Comparison of ENCODE assay signal across 27 mouse cellular contexts in genomic region chr19:53355065-53355464, GRCm38 (mm10). TPM values are rescaled to one million over a fixed set of nuclear protein-coding genes. Genes with fewer than 3 reads are reported as not detected.
DNase-seq lines count a peak whose midpoint lies in the region; ATAC-seq and TF ChIP-seq lines count a peak whose summit lies in the region.
"Had no signal": no experiment of that assay in that cellular context is flagged by ENCODE, and none has a peak within 500 bp of the region (broad histone marks: within the 10 kb centered on the region; RNA-seq: fewer than 3 reads in every experiment).

No protein-coding gene starts in this region.

- no peak overlapping the region for H3K4me3 ChIP-seq in hindbrain, embryonic 16.5 days (ENCODE audit: low read length)
- no peak overlapping the region for H3K4me3 ChIP-seq in hindbrain, embryonic 11.5 days (ENCODE audit: low read depth, low read length)
- no peak overlapping the region for H3K4me3 ChIP-seq in lung, postnatal 0 days (ENCODE audit: low read depth, low read length)
- H3K4me3 ChIP-seq: embryonic facial prominence, embryonic 10.5 days; heart, adult 2 months; heart, embryonic 15.5 days; hindbrain, embryonic 12.5 days; intestine, embryonic 15.5 days; kidney, embryonic 15.5 days; limb, embryonic 13.5 days had no signal

- no peaks in the 10 kb centered on the region for H3K9me3 ChIP-seq in hindbrain, embryonic 16.5 days (ENCODE audit: control insufficient read depth, low read length)
- H3K9me3 ChIP-seq in hindbrain, embryonic 11.5 days (ENCODE audit: control insufficient read depth, low read length), result no peaks in the 10 kb centered on the region
- no peaks in the 10 kb centered on the region for H3K9me3 ChIP-seq in lung, postnatal 0 days (ENCODE audit: low read length)
- H3K9me3 ChIP-seq: embryonic facial prominence, embryonic 10.5 days; heart, embryonic 15.5 days; hindbrain, embryonic 12.5 days; intestine, embryonic 15.5 days; kidney, embryonic 15.5 days; limb, embryonic 13.5 days had no signal

- no peak for TF ChIP-seq CTCF in lung, postnatal 0 days (IDR thresholded peaks at IDR 0.05)

- intact Hi-C loops in left cerebral cortex, postnatal 4 days (cut with DNase I), result no loop called here

- no peaks in the 10 kb centered on the region for H3K27me3 ChIP-seq in hindbrain, embryonic 16.5 days (replicated peaks; ENCODE audit: control insufficient read depth, insufficient read depth, low read length)
- H3K27me3 ChIP-seq in hindbrain, embryonic 11.5 days (ENCODE audit: control insufficient read depth, insufficient read depth, low read length), result no peaks in the 10 kb centered on the region
- no peaks in the 10 kb centered on the region for H3K27me3 ChIP-seq in lung, postnatal 0 days (replicated peaks; ENCODE audit: insufficient read depth, low read length)
- H3K27me3 ChIP-seq: heart, embryonic 15.5 days; hindbrain, embryonic 12.5 days; intestine, embryonic 15.5 days; kidney, embryonic 15.5 days; limb, embryonic 13.5 days had no signal

- DNase-seq in hindbrain, embryonic 11.5 days (ENCODE audit: low spot score), result no peak
- peak; percentile 77 for DNase-seq in cerebellum, adult 11-12 months
- DNase-seq in cerebellum, adult 9-10 months, result peak; percentile 70
- peak; percentile 60 for DNase-seq in left cerebral cortex, postnatal 4 days
- no peak for DNase-seq in lung, postnatal 0 days (ENCODE audit: low spot score)
- no peak for DNase-seq in retina, embryonic 14.5 days (ENCODE audit: low spot score)
- DNase-seq: adrenal gland, postnatal 36 days; forebrain, postnatal 0 days; layer of hippocampus, postnatal 36 days; midbrain, embryonic 14.5 days; retina, postnatal 1 day had no signal

- H3K4me1 ChIP-seq in hindbrain, embryonic 16.5 days (ENCODE audit: control insufficient read depth, insufficient read depth, low read depth, low read length), result peaks cover 8% of the 10 kb centered on the region
- H3K4me1 ChIP-seq in hindbrain, embryonic 11.5 days (replicated peaks; ENCODE audit: control insufficient read depth, insufficient read depth, low read length), result no peaks in the 10 kb centered on the region
- H3K4me1 ChIP-seq in lung, postnatal 0 days (ENCODE audit: insufficient read depth, low read depth, low read length), result no peaks in the 10 kb centered on the region

- ATAC-seq in hindbrain, embryonic 16.5 days, result 0 out of 2 replicates have a peak, but pooled peaks have one; percentile 34
- ATAC-seq in hindbrain, embryonic 11.5 days (ENCODE audit: low FRiP score), result no peak
- ATAC-seq in lung, postnatal 0 days, result no peak
- ATAC-seq: forebrain, postnatal 0 days; intestine, embryonic 15.5 days had no signal

- H3K4me2 ChIP-seq in hindbrain, embryonic 16.5 days (ENCODE audit: low read length), result no peak overlapping the region
- no peak overlapping the region for H3K4me2 ChIP-seq in hindbrain, embryonic 11.5 days (replicated peaks; ENCODE audit: low read depth, low read length)
- no peak overlapping the region for H3K4me2 ChIP-seq in lung, postnatal 0 days (replicated peaks; ENCODE audit: low read depth, low read length)
- H3K4me2 ChIP-seq: heart, embryonic 15.5 days; hindbrain, embryonic 12.5 days; intestine, embryonic 15.5 days; kidney, embryonic 15.5 days; limb, embryonic 13.5 days had no signal

- WGBS in hindbrain, embryonic 16.5 days, result 73% methylated on average over 16 of the region's 16 CpGs
- WGBS in hindbrain, embryonic 11.5 days, result 90% methylated on average over 16 of the region's 16 CpGs
- 84% methylated on average over 16 of the region's 16 CpGs for WGBS in lung, postnatal 0 days

- H3K9ac ChIP-seq in hindbrain, embryonic 16.5 days (ENCODE audit: low read depth, low read length), result no peak overlapping the region
- no peak overlapping the region for H3K9ac ChIP-seq in hindbrain, embryonic 11.5 days (ENCODE audit: low read depth, low read length)
- no peak overlapping the region for H3K9ac ChIP-seq in lung, postnatal 0 days (replicated peaks; ENCODE audit: low read depth)
- H3K9ac ChIP-seq: forebrain, postnatal 0 days; heart, embryonic 15.5 days; hindbrain, embryonic 12.5 days; intestine, embryonic 15.5 days; kidney, embryonic 15.5 days; limb, embryonic 13.5 days; liver, embryonic 14.5 days had no signal

- H3K27ac ChIP-seq in hindbrain, embryonic 16.5 days (ENCODE audit: low read depth, low read length), result no peak overlapping the region
- no peak overlapping the region for H3K27ac ChIP-seq in hindbrain, embryonic 11.5 days (ENCODE audit: low read depth, low read length)
- no peak overlapping the region for H3K27ac ChIP-seq in lung, postnatal 0 days (ENCODE audit: low read length)
- H3K27ac ChIP-seq: embryonic facial prominence, embryonic 10.5 days; heart, adult 2 months; heart, embryonic 15.5 days; hindbrain, embryonic 12.5 days; intestine, embryonic 15.5 days; kidney, embryonic 15.5 days; limb, embryonic 13.5 days; liver, embryonic 14.5 days had no signal

- no peaks in the 10 kb centered on the region for H3K36me3 ChIP-seq in hindbrain, embryonic 16.5 days (ENCODE audit: control insufficient read depth, insufficient read depth, low read length)
- 0 out of 2 replicates have a peak, but pooled peaks cover 4% of the 10 kb centered on the region for H3K36me3 ChIP-seq in hindbrain, embryonic 11.5 days (ENCODE audit: control insufficient read depth, insufficient read depth, low read length)
- no peaks in the 10 kb centered on the region for H3K36me3 ChIP-seq in lung, postnatal 0 days (ENCODE audit: insufficient read depth, low read length)
- H3K36me3 ChIP-seq: intestine, embryonic 15.5 days had no signal

- no peak for TF ChIP-seq EP300 in lung, postnatal 0 days (IDR thresholded peaks at IDR 0.05)

RNA-seq across cellular contexts. Expression of gene Gm10197, which starts 16.5 kb away (rescaled TPM):
- polyA plus RNA-seq in hindbrain, embryonic 16.5 days (2015; fragmentation: Nextera tagmentation; extraction: Ambion mirVana), result not detected in 2 replicates
- not detected in 2 replicates for polyA plus RNA-seq in hindbrain, embryonic 11.5 days (2014; fragmentation: Nextera tagmentation; extraction: Ambion mirVana)
- not detected for total RNA-seq in left cerebral cortex, postnatal 4 days (2021)
- polyA plus RNA-seq in lung, postnatal 0 days (2015; fragmentation: Nextera tagmentation; extraction: Ambion mirVana), result 2.2 TPM in 1 of 2 replicates, not detected in the other
- total RNA-seq: adrenal gland, postnatal 36 days; ES-E14; forebrain, postnatal 0 days; gastrocnemius, adult 8-10 months; heart, adult 2 months; layer of hippocampus, postnatal 36 days; megakaryocyte progenitor cell, adult 5-6 weeks; neutrophil, adult 5-6 weeks had no signal
- polyA plus RNA-seq: forebrain, postnatal 0 days; heart, adult 2 months; heart, embryonic 15.5 days; hindbrain, embryonic 12.5 days; kidney, embryonic 15.5 days; large intestine, adult 2 months; limb, embryonic 13.5 days; liver, embryonic 14.5 days; lung, embryonic 16.5 days; urinary bladder, adult 2 months had no signal

RNA-seq across cellular contexts. Expression of gene Smndc1, which starts 35.3 kb away (rescaled TPM):
- 26.9 and 29.8 TPM in 2 replicates for polyA plus RNA-seq in hindbrain, embryonic 16.5 days (2015; fragmentation: Nextera tagmentation; extraction: Ambion mirVana)
- 51.5 and 56.0 TPM in 2 replicates for polyA plus RNA-seq in hindbrain, embryonic 11.5 days (2014; fragmentation: Nextera tagmentation; extraction: Ambion mirVana)
- 10 to 100 TPM; 38.6 to 45.1 TPM for total RNA-seq in left cerebral cortex, postnatal 4 days (2021)
- polyA plus RNA-seq in lung, postnatal 0 days (2015; fragmentation: Nextera tagmentation; extraction: Ambion mirVana), result 35.8 and 40.0 TPM in 2 replicates

RNA-seq across cellular contexts. Expression of gene Mxi1, which starts 44.7 kb away (rescaled TPM):
- polyA plus RNA-seq in hindbrain, embryonic 16.5 days (2015; fragmentation: Nextera tagmentation; extraction: Ambion mirVana), result 18.9 and 27.8 TPM in 2 replicates
- polyA plus RNA-seq in hindbrain, embryonic 11.5 days (2014; fragmentation: Nextera tagmentation; extraction: Ambion mirVana), result 59.6 and 73.7 TPM in 2 replicates
- 10 to 100 TPM; 32.5 to 34.7 TPM for total RNA-seq in left cerebral cortex, postnatal 4 days (2021)
- 40.4 and 43.0 TPM in 2 replicates for polyA plus RNA-seq in lung, postnatal 0 days (2015; fragmentation: Nextera tagmentation; extraction: Ambion mirVana)

Comparison
In these comparisons a context has a peak if more than half of its experiments do, and no peak if none do; other contexts are left out.
1. DNase-seq: peak in cerebellum, adult 11-12 months (single experiment), cerebellum, adult 9-10 months (single experiment) and left cerebral cortex, postnatal 4 days (single experiment); none in hindbrain, embryonic 11.5 days (single experiment), lung, postnatal 0 days (single experiment) and retina, embryonic 14.5 days (single experiment).